Mouse (Mus musculus): Measurements from ENCODE around the gene Gm43720.

DNA sequence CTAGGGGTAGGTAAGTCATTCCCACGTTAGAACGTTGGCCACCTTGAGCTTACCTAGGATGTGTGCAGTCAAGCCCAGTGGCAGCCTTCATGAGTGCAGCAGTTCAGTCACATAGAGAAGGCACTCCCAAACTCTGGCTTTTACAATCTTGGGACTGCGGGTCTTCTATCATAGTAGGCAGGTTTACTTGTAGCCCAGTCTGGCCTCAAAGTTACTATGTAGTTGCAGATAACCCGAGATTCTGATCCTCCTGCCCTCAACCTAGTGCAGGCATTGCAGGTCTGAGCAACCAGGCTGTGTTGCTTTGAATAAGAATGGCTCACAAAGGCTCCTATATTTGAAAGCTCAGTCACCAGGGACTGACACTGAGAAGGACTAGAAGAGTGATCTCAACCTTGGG lies 53.3 kb downstream of the Gm43720 start:
- TF ChIP-seq CTCF (IDR thresholded peaks at IDR 0.05; ENCODE audit: borderline replicate concordance, control insufficient read depth, extremely low read depth, insufficient read depth, low read length, poor library complexity) (no peak), POLR2A (IDR thresholded peaks at IDR 0.05; ENCODE audit: control insufficient read depth, extremely low read depth, insufficient read depth, low read length, poor library complexity) (no peak)
